Mouse (Mus musculus): Measurements from ENCODE around the gene Pam16. TPM values are rescaled to one million over a fixed set of nuclear protein-coding genes. Genes with fewer than 3 reads are reported as not detected.

The Pam16 gene
- polyA plus RNA-seq, 1 experiment from 2014 or later = 116 TPM

DNA sequence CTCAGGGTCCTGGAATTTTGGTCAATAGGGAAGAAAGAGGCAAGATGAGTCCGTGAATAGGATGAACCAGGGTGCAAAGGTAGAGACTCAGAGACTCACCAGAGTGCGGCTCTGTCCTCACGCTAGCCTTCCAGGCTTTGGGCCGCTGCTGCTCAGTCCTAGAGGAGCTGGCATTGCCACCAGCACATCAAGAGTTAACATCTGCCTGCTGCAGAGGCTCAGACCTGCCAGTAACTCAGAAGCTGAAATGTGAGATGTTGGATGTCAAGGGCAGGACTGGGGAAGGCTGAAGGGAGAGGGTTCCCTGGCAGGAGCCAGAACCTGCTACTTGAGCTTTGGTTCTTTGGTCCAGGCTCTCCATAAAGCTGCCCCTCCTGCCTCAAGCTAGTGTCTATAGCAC is 54.1 kb downstream of the Pam16 start:
- ATAC-seq (replicated peaks; ENCODE audit: low FRiP score) (no peak), DNase-seq (ENCODE audit: low spot score) (no peak)
- 61% methylated on average over 4 of the region's 4 CpGs for WGBS
- H3K4me2 ChIP-seq = no peak overlapping the region
- H3K9me3 ChIP-seq (ENCODE audit: control insufficient read depth, low read length) = no peaks in the 10 kb centered on the region
- H3K4me3 ChIP-seq (ENCODE audit: low read depth, low read length) = no peak overlapping the region
- 0 out of 2 replicates have a peak, but pooled peaks cover 2% of the 10 kb centered on the region for H3K4me1 ChIP-seq (replicated peaks; ENCODE audit: control insufficient read depth, insufficient read depth, low read length)
- H3K27ac ChIP-seq (ENCODE audit: low read depth, low read length) = no peak overlapping the region
- no peaks in the 10 kb centered on the region for H3K27me3 ChIP-seq (replicated peaks; ENCODE audit: control insufficient read depth, insufficient read depth, low read length)
- H3K36me3 ChIP-seq (ENCODE audit: control insufficient read depth, insufficient read depth, low read length) = no peaks in the 10 kb centered on the region
- 0 out of 2 replicates have a peak overlapping the region, but pooled peaks have one; percentile 4 for H3K9ac ChIP-seq (ENCODE audit: low read depth, low read length)

GRCm38 (mm10) chr16:4567912-4568311 is 56.9 kb downstream of the Pam16 start:
- Histone ChIP-seq H3K9me3 (ENCODE audit: control insufficient read depth, low read length) (no peaks in the 10 kb centered on the region), H3K27me3 (replicated peaks; ENCODE audit: control insufficient read depth, insufficient read depth, low read length) (no peaks in the 10 kb centered on the region), H3K9ac (ENCODE audit: low read depth, low read length) (0 out of 2 replicates have a peak overlapping the region, but pooled peaks have one; percentile 16), H3K4me3 (ENCODE audit: low read depth, low read length) (no peak overlapping the region), H3K36me3 (ENCODE audit: control insufficient read depth, insufficient read depth, low read length) (no peaks in the 10 kb centered on the region), H3K4me2 (no peak overlapping the region), H3K27ac (ENCODE audit: low read depth, low read length) (no peak overlapping the region), H3K4me1 (replicated peaks; ENCODE audit: control insufficient read depth, insufficient read depth, low read length) (0 out of 2 replicates have a peak, but pooled peaks cover 2% of the 10 kb centered on the region)
- 21% methylated on average over 4 of the region's 4 CpGs for WGBS
- DNase-seq (ENCODE audit: low spot score) = peak; percentile 83
- ATAC-seq (replicated peaks; ENCODE audit: low FRiP score) = peak; percentile 41; the same call in 1 of the 2 replicates

Other genes starting within 250 kb of the Pam16 start
- gene Adcy9, start 204.5 kb downstream of the Pam16 start, polyA plus RNA-seq (2014; fragmentation: Nextera tagmentation; extraction: Ambion mirVana) = 1.6 and 2.1 TPM in 2 replicates
- 8.7 and 8.8 TPM in 2 replicates for gene Srl, start 83.2 kb downstream of the Pam16 start, polyA plus RNA-seq (2014; fragmentation: Nextera tagmentation; extraction: Ambion mirVana)
- 23.3 and 25.1 TPM in 2 replicates for gene Tfap4, start 65.1 kb downstream of the Pam16 start, polyA plus RNA-seq (2014; fragmentation: Nextera tagmentation; extraction: Ambion mirVana)
- 10.8 and 11.7 TPM in 2 replicates for gene Glis2, start 30.3 kb downstream of the Pam16 start, polyA plus RNA-seq (2014; fragmentation: Nextera tagmentation; extraction: Ambion mirVana)
- 9.3 and 9.4 TPM in 2 replicates for gene Vasn, start 15.0 kb upstream of the Pam16 start, polyA plus RNA-seq (2014; fragmentation: Nextera tagmentation; extraction: Ambion mirVana)
- 104 and 111 TPM in 2 replicates for gene Dnaja3, start 15.0 kb upstream of the Pam16 start, polyA plus RNA-seq (2014; fragmentation: Nextera tagmentation; extraction: Ambion mirVana)
- 17.4 and 18.7 TPM in 2 replicates for gene Coro7, start 54.8 kb upstream of the Pam16 start, polyA plus RNA-seq (2014; fragmentation: Nextera tagmentation; extraction: Ambion mirVana)
- gene Nmral1, start 94.4 kb upstream of the Pam16 start, polyA plus RNA-seq (2014; fragmentation: Nextera tagmentation; extraction: Ambion mirVana) = 85.6 and 92.2 TPM in 2 replicates
- gene Hmox2, start 101.4 kb upstream of the Pam16 start, polyA plus RNA-seq (2014; fragmentation: Nextera tagmentation; extraction: Ambion mirVana) = 66.8 and 75.9 TPM in 2 replicates
- 49.4 and 49.8 TPM in 2 replicates for gene Cdip1, start 165.3 kb upstream of the Pam16 start, polyA plus RNA-seq (2014; fragmentation: Nextera tagmentation; extraction: Ambion mirVana)
- 0.19 and 0.33 TPM in 2 replicates for gene 4930562C15Rik, start 210.4 kb upstream of the Pam16 start, polyA plus RNA-seq (2014; fragmentation: Nextera tagmentation; extraction: Ambion mirVana)

Measured in liver, embryonic 11.5 days (tissue).